Mouse (Mus musculus): ENCODE results near the gene Adamts14. TPM values are rescaled to one million over a fixed set of nuclear protein-coding genes. Genes with fewer than 3 reads are reported as not detected.

Adamts14 gene
- polyA plus RNA-seq, 1 experiment from 2014 or later = 0.13 TPM

GRCm38 (mm10) chr10:61304046-61304445 is 30.8 kb upstream of the Adamts14 start:
- Histone ChIP-seq H3K27me3 (replicated peaks; ENCODE audit: control insufficient read depth, insufficient read depth, low read length) (no peaks in the 10 kb centered on the region), H3K4me1 (ENCODE audit: control insufficient read depth, insufficient read depth, low read length) (no peaks in the 10 kb centered on the region), H3K9ac (ENCODE audit: low read length) (no peak overlapping the region), H3K9me3 (replicated peaks; ENCODE audit: control insufficient read depth, low read length) (no peaks in the 10 kb centered on the region), H3K36me3 (ENCODE audit: control insufficient read depth, insufficient read depth, low read length) (no peaks in the 10 kb centered on the region), H3K4me2 (ENCODE audit: low read length) (no peak overlapping the region), H3K4me3 (ENCODE audit: low read depth, low read length) (no peak overlapping the region), H3K27ac (ENCODE audit: low read depth, low read length) (no peak overlapping the region)
- ATAC-seq (no peak), DNase-seq (ENCODE audit: low spot score) (no peak)
- WGBS = 73% methylated on average over 6 of the region's 6 CpGs

GRCm38 (mm10) chr10:61300996-61301395 is 27.8 kb upstream of the Adamts14 start:
- Histone ChIP-seq H3K27me3 (replicated peaks; ENCODE audit: control insufficient read depth, insufficient read depth, low read length) (no peaks in the 10 kb centered on the region), H3K27ac (ENCODE audit: low read depth, low read length) (no peak overlapping the region), H3K9ac (ENCODE audit: low read length) (no peak overlapping the region), H3K4me2 (ENCODE audit: low read length) (no peak overlapping the region), H3K4me1 (ENCODE audit: control insufficient read depth, insufficient read depth, low read length) (no peaks in the 10 kb centered on the region), H3K9me3 (replicated peaks; ENCODE audit: control insufficient read depth, low read length) (no peaks in the 10 kb centered on the region), H3K36me3 (ENCODE audit: control insufficient read depth, insufficient read depth, low read length) (no peaks in the 10 kb centered on the region), H3K4me3 (ENCODE audit: low read depth, low read length) (no peak overlapping the region)
- ATAC-seq (no peak), DNase-seq (ENCODE audit: low spot score) (no peak)
- 81% methylated on average over 3 of the region's 3 CpGs for WGBS

GRCm38 (mm10) chr10:61297477-61297876 is 24.2 kb upstream of the Adamts14 start, which contains the start of gene Prf1:
Gene Prf1, plus strand, starts transcription at chr10:61297833.
- no peak within 1 kb of the TSS for H3K27ac ChIP-seq (ENCODE audit: low read depth, low read length)
- H3K4me1 ChIP-seq (ENCODE audit: control insufficient read depth, insufficient read depth, low read length) = no peaks in the 10 kb centered on the region
- no peak for DNase-seq (ENCODE audit: low spot score)
- 90% methylated on average over 7 of the region's 7 CpGs for WGBS
- no peak within 1 kb of the TSS for H3K9ac ChIP-seq (ENCODE audit: low read length)
- H3K4me2 ChIP-seq (ENCODE audit: low read length) = no peak within 1 kb of the TSS
- H3K36me3 ChIP-seq (ENCODE audit: control insufficient read depth, insufficient read depth, low read length) = no peaks in the 10 kb centered on the region
- no peak within 1 kb of the TSS for H3K4me3 ChIP-seq (ENCODE audit: low read depth, low read length)
- no peaks in the 10 kb centered on the region for H3K9me3 ChIP-seq (replicated peaks; ENCODE audit: control insufficient read depth, low read length)
- H3K27me3 ChIP-seq (replicated peaks; ENCODE audit: control insufficient read depth, insufficient read depth, low read length) = no peaks in the 10 kb centered on the region
- no peak for ATAC-seq

- H3K9me3 ChIP-seq (replicated peaks; ENCODE audit: control insufficient read depth, low read length) = no peaks in the 10 kb centered on the region
- ATAC-seq = no peak
- no peak overlapping the region for H3K4me3 ChIP-seq (ENCODE audit: low read depth, low read length)
- no peak for DNase-seq (ENCODE audit: low spot score)
- WGBS = 83% methylated on average over 8 of the region's 8 CpGs
- no peak overlapping the region for H3K4me2 ChIP-seq (ENCODE audit: low read length)
- H3K27ac ChIP-seq (ENCODE audit: low read depth, low read length) = no peak overlapping the region
- no peaks in the 10 kb centered on the region for H3K36me3 ChIP-seq (ENCODE audit: control insufficient read depth, insufficient read depth, low read length)
- no peaks in the 10 kb centered on the region for H3K4me1 ChIP-seq (ENCODE audit: control insufficient read depth, insufficient read depth, low read length)
- no peak overlapping the region for H3K9ac ChIP-seq (ENCODE audit: low read length)
- H3K27me3 ChIP-seq (replicated peaks; ENCODE audit: control insufficient read depth, insufficient read depth, low read length) = no peaks in the 10 kb centered on the region
Measured at GRCm38 (mm10) chr10:61296713-61297445, 23.6 kb upstream of the Adamts14 start.

- H3K27me3 ChIP-seq (replicated peaks; ENCODE audit: control insufficient read depth, insufficient read depth, low read length) = no peaks in the 10 kb centered on the region
- DNase-seq (ENCODE audit: low spot score) = no peak
- H3K4me3 ChIP-seq (ENCODE audit: low read depth, low read length) = no peak overlapping the region
- no peaks in the 10 kb centered on the region for H3K36me3 ChIP-seq (ENCODE audit: control insufficient read depth, insufficient read depth, low read length)
- ATAC-seq = no peak
- WGBS = 82% methylated on average over 8 of the region's 8 CpGs
- H3K4me1 ChIP-seq (ENCODE audit: control insufficient read depth, insufficient read depth, low read length) = no peaks in the 10 kb centered on the region
- no peak overlapping the region for H3K4me2 ChIP-seq (ENCODE audit: low read length)
- H3K9me3 ChIP-seq (replicated peaks; ENCODE audit: control insufficient read depth, low read length) = no peaks in the 10 kb centered on the region
- no peak overlapping the region for H3K9ac ChIP-seq (ENCODE audit: low read length)
- no peak overlapping the region for H3K27ac ChIP-seq (ENCODE audit: low read depth, low read length)
Measured at GRCm38 (mm10) chr10:61294242-61294641, 21.0 kb upstream of the Adamts14 start.

- DNase-seq (ENCODE audit: low spot score) = no peak
- H3K27me3 ChIP-seq (replicated peaks; ENCODE audit: control insufficient read depth, insufficient read depth, low read length) = no peaks in the 10 kb centered on the region
- H3K9me3 ChIP-seq (replicated peaks; ENCODE audit: control insufficient read depth, low read length) = no peaks in the 10 kb centered on the region
- H3K4me1 ChIP-seq (ENCODE audit: control insufficient read depth, insufficient read depth, low read length) = no peaks in the 10 kb centered on the region
- H3K4me3 ChIP-seq (ENCODE audit: low read depth, low read length) = no peak overlapping the region
- H3K27ac ChIP-seq (ENCODE audit: low read depth, low read length) = no peak overlapping the region
- H3K4me2 ChIP-seq (ENCODE audit: low read length) = no peak overlapping the region
- ATAC-seq = no peak
- H3K36me3 ChIP-seq (ENCODE audit: control insufficient read depth, insufficient read depth, low read length) = no peaks in the 10 kb centered on the region
- no peak overlapping the region for H3K9ac ChIP-seq (ENCODE audit: low read length)
- 37% methylated on average over 2 of the region's 2 CpGs for WGBS
Measured at GRCm38 (mm10) chr10:61290479-61290878, 17.2 kb upstream of the Adamts14 start.

GRCm38 (mm10) chr10:61290016-61290415 is 16.8 kb upstream of the Adamts14 start:
- Histone ChIP-seq H3K27ac (ENCODE audit: low read depth, low read length) (no peak overlapping the region), H3K4me2 (ENCODE audit: low read length) (no peak overlapping the region), H3K4me1 (ENCODE audit: control insufficient read depth, insufficient read depth, low read length) (no peaks in the 10 kb centered on the region), H3K9me3 (replicated peaks; ENCODE audit: control insufficient read depth, low read length) (no peaks in the 10 kb centered on the region), H3K36me3 (ENCODE audit: control insufficient read depth, insufficient read depth, low read length) (no peaks in the 10 kb centered on the region), H3K27me3 (replicated peaks; ENCODE audit: control insufficient read depth, insufficient read depth, low read length) (no peaks in the 10 kb centered on the region), H3K9ac (ENCODE audit: low read length) (no peak overlapping the region), H3K4me3 (ENCODE audit: low read depth, low read length) (no peak overlapping the region)
- DNase-seq (ENCODE audit: low spot score) = no peak
- ATAC-seq = no peak
- 83% methylated on average over 2 of the region's 2 CpGs for WGBS

GRCm38 (mm10) chr10:61286246-61286645 is 13.0 kb upstream of the Adamts14 start:
- 75% methylated on average over 7 of the region's 7 CpGs for WGBS
- Histone ChIP-seq H3K4me2 (ENCODE audit: low read length) (no peak overlapping the region), H3K36me3 (ENCODE audit: control insufficient read depth, insufficient read depth, low read length) (no peaks in the 10 kb centered on the region), H3K27ac (ENCODE audit: low read depth, low read length) (no peak overlapping the region), H3K9ac (ENCODE audit: low read length) (no peak overlapping the region), H3K9me3 (replicated peaks; ENCODE audit: control insufficient read depth, low read length) (no peaks in the 10 kb centered on the region), H3K27me3 (replicated peaks; ENCODE audit: control insufficient read depth, insufficient read depth, low read length) (no peaks in the 10 kb centered on the region), H3K4me3 (ENCODE audit: low read depth, low read length) (no peak overlapping the region), H3K4me1 (ENCODE audit: control insufficient read depth, insufficient read depth, low read length) (no peaks in the 10 kb centered on the region)
- DNase-seq (ENCODE audit: low spot score) = no peak
- no peak for ATAC-seq

- DNase-seq (ENCODE audit: low spot score) (no peak), ATAC-seq (no peak)
- Histone ChIP-seq H3K36me3 (ENCODE audit: control insufficient read depth, insufficient read depth, low read length) (no peaks in the 10 kb centered on the region), H3K9ac (ENCODE audit: low read length) (no peak overlapping the region), H3K9me3 (replicated peaks; ENCODE audit: control insufficient read depth, low read length) (no peaks in the 10 kb centered on the region), H3K27me3 (replicated peaks; ENCODE audit: control insufficient read depth, insufficient read depth, low read length) (no peaks in the 10 kb centered on the region), H3K4me2 (ENCODE audit: low read length) (no peak overlapping the region), H3K27ac (ENCODE audit: low read depth, low read length) (no peak overlapping the region), H3K4me3 (ENCODE audit: low read depth, low read length) (no peak overlapping the region), H3K4me1 (ENCODE audit: control insufficient read depth, insufficient read depth, low read length) (no peaks in the 10 kb centered on the region)
- WGBS = 86% methylated on average over 11 of the region's 11 CpGs
Measured at GRCm38 (mm10) chr10:61285271-61285670, 12.0 kb upstream of the Adamts14 start.

Data from forebrain, embryonic 14.5 days (tissue).